Mouse (Mus musculus) midbrain, embryonic 12.5 days (tissue): ENCODE measurements around the gene Ldlrad2. TPM values are rescaled to one million over a fixed set of nuclear protein-coding genes. Genes with fewer than 3 reads are reported as not detected.

Experiments used
- ATAC-seq: fragments of 200-750 bp; cut with Nextera tagmentation; 2 replicates; pipeline ENCODE4 v1.8.0; 2017; ENCODE audit warnings: low read depth, moderate TSS enrichment, moderate library complexity; ENCODE audit not compliant: low FRiP score
- H3K27ac ChIP-seq: fragments of 300-500 bp; sonication (generic); replicated peaks from 2 replicates; pipeline ENCODE4 v1.5.1; 2016; ENCODE audit warnings: mild to moderate bottlenecking
- H3K27me3 ChIP-seq: fragments of 300-500 bp; sonication (generic); 2 replicates; pipeline ENCODE4 v1.6.1; 2016; ENCODE audit warnings: mild to moderate bottlenecking
- H3K36me3 ChIP-seq: fragments of 300-500 bp; sonication (generic); 2 replicates; pipeline ENCODE4 v1.6.1; 2016
- H3K4me1 ChIP-seq: fragments of 300-500 bp; sonication (generic); 2 replicates; pipeline ENCODE4 v1.6.1; 2016
- H3K4me2 ChIP-seq: fragments of 300-500 bp; sonication (generic); replicated peaks from 2 replicates; pipeline ENCODE4 v1.6.1; 2016; ENCODE audit warnings: mild to moderate bottlenecking, moderate library complexity
- H3K4me3 ChIP-seq: fragments of 300-500 bp; sonication (generic); 2 replicates; pipeline ENCODE4 v1.5.1; 2016; ENCODE audit warnings: mild to moderate bottlenecking
- H3K9ac ChIP-seq: fragments of 300-500 bp; sonication (generic); replicated peaks from 2 replicates; pipeline ENCODE4 v1.6.1; 2016; ENCODE audit warnings: mild to moderate bottlenecking, moderate library complexity
- H3K9me3 ChIP-seq: fragments of 300-500 bp; sonication (generic); 2 replicates; pipeline ENCODE4 v1.6.1; 2016; ENCODE audit warnings: mild to moderate bottlenecking
- WGBS: fragments of 180-500 bp; shearing (Covaris S2); methylation state at CpG from one replicate; pipeline ENCODE4 v1.1.7; 2016; 5-methylcytosine and 5-hydroxymethylcytosine counted together
- microRNA-seq: library from miRNA; unstranded; fragments of <30 nt; microRNA quantifications from one replicate; pipeline ENCODE4, GENCODE M21; 2017
- polyA plus RNA-seq: library from polyadenylated mRNA; unstranded; fragments of >200 nt; fragmentation: Nextera tagmentation; extraction: Ambion mirVana; gene quantifications from 2 replicates; pipeline ENCODE4 v1.2.1, GENCODE M21; 2016

Ldlrad2 gene
- polyA plus RNA-seq, 1 experiment from 2014 or later, result not detected

GRCm38 (mm10) chr4:137545568-137545967, 28.8 kb downstream of the Ldlrad2 start:
- no peak overlapping the region for H3K27ac ChIP-seq
- 94% methylated on average over 9 of the region's 9 CpGs for WGBS
- no peaks in the 10 kb centered on the region for H3K4me1 ChIP-seq
- peaks cover 11% of the 10 kb centered on the region; the same call in 1 of the 2 replicates for H3K36me3 ChIP-seq
- no peaks in the 10 kb centered on the region for H3K27me3 ChIP-seq
- no peak overlapping the region for H3K9ac ChIP-seq
- H3K4me2 ChIP-seq, result no peak overlapping the region
- H3K4me3 ChIP-seq, result no peak overlapping the region
- H3K9me3 ChIP-seq, result no peaks in the 10 kb centered on the region
- ATAC-seq, result no peak

GRCm38 (mm10) chr4:137542968-137543367, 31.4 kb downstream of the Ldlrad2 start:
- Histone ChIP-seq H3K9ac (no peak overlapping the region), H3K4me3 (no peak overlapping the region), H3K27ac (no peak overlapping the region), H3K27me3 (no peaks in the 10 kb centered on the region), H3K4me1 (no peaks in the 10 kb centered on the region), H3K36me3 (peaks cover 15% of the 10 kb centered on the region; the same call in 1 of the 2 replicates), H3K9me3 (no peaks in the 10 kb centered on the region), H3K4me2 (no peak overlapping the region)
- ATAC-seq, result no peak
- WGBS, result 91% methylated on average over 10 of the region's 10 CpGs

GRCm38 (mm10) chr4:137540356-137540755, 34.0 kb downstream of the Ldlrad2 start:
- H3K4me3 ChIP-seq, result no peak overlapping the region
- H3K27ac ChIP-seq, result no peak overlapping the region
- no peak for ATAC-seq
- peaks cover 15% of the 10 kb centered on the region for H3K36me3 ChIP-seq
- no peak overlapping the region for H3K4me2 ChIP-seq
- no peaks in the 10 kb centered on the region for H3K4me1 ChIP-seq
- no peaks in the 10 kb centered on the region for H3K27me3 ChIP-seq
- H3K9ac ChIP-seq, result no peak overlapping the region
- no peaks in the 10 kb centered on the region for H3K9me3 ChIP-seq
- WGBS, result 73% methylated on average over 14 of the region's 14 CpGs

GRCm38 (mm10) chr4:137527872-137528271, 46.5 kb downstream of the Ldlrad2 start:
- no peak overlapping the region for H3K4me2 ChIP-seq
- H3K27ac ChIP-seq, result no peak overlapping the region
- H3K9ac ChIP-seq, result no peak overlapping the region
- no peaks in the 10 kb centered on the region for H3K9me3 ChIP-seq
- H3K36me3 ChIP-seq, result no peaks in the 10 kb centered on the region
- 0 out of 2 replicates have a peak, but pooled peaks cover 4% of the 10 kb centered on the region for H3K4me1 ChIP-seq
- 95% methylated on average over 6 of the region's 6 CpGs for WGBS
- H3K4me3 ChIP-seq, result no peak overlapping the region
- no peaks in the 10 kb centered on the region for H3K27me3 ChIP-seq
- no peak for ATAC-seq

GRCm38 (mm10) chr4:137527368-137527767, 47.0 kb downstream of the Ldlrad2 start:
- WGBS, result 77% methylated on average over 4 of the region's 4 CpGs
- Histone ChIP-seq H3K27ac (no peak overlapping the region), H3K4me3 (no peak overlapping the region), H3K4me2 (no peak overlapping the region), H3K36me3 (no peaks in the 10 kb centered on the region), H3K27me3 (no peaks in the 10 kb centered on the region), H3K9ac (no peak overlapping the region), H3K4me1 (0 out of 2 replicates have a peak, but pooled peaks cover 4% of the 10 kb centered on the region), H3K9me3 (no peaks in the 10 kb centered on the region)
- ATAC-seq, result no peak

GRCm38 (mm10) chr4:137525426-137525825, 48.9 kb downstream of the Ldlrad2 start:
- no peak overlapping the region for H3K4me2 ChIP-seq
- H3K4me3 ChIP-seq, result no peak overlapping the region
- H3K27me3 ChIP-seq, result no peaks in the 10 kb centered on the region
- 0 out of 2 replicates have a peak, but pooled peaks cover 4% of the 10 kb centered on the region for H3K4me1 ChIP-seq
- 100% methylated on average over 1 of the region's 1 CpGs for WGBS
- no peak overlapping the region for H3K9ac ChIP-seq
- H3K36me3 ChIP-seq, result no peaks in the 10 kb centered on the region
- no peaks in the 10 kb centered on the region for H3K9me3 ChIP-seq
- H3K27ac ChIP-seq, result no peak overlapping the region
- ATAC-seq, result no peak

Small RNAs within 50 kb of the gene (microRNA-seq; reads per million reads assigned to microRNA genes)
- 1.2 reads per million for gene Mir7018

Other genes starting within 250 kb of the Ldlrad2 start
- 620 TPM in 2 replicates for gene Cdc42, start 216.8 kb downstream of the Ldlrad2 start, polyA plus RNA-seq
- not detected in 2 replicates for gene Cela3a, start 164.8 kb downstream of the Ldlrad2 start, polyA plus RNA-seq
- not detected in 2 replicates for gene Cela3b, start 144.0 kb downstream of the Ldlrad2 start, polyA plus RNA-seq
- gene 1700013G24Rik, start 121.3 kb downstream of the Ldlrad2 start, polyA plus RNA-seq, result not detected in 2 replicates
- gene Hspg2, start 105.8 kb downstream of the Ldlrad2 start, polyA plus RNA-seq, result 8.3 and 9.5 TPM in 2 replicates
- gene Usp48, start 19.2 kb upstream of the Ldlrad2 start, polyA plus RNA-seq, result 85.5 and 87.3 TPM in 2 replicates
- 11.6 and 12.1 TPM in 2 replicates for gene Rap1gap, start 90.2 kb upstream of the Ldlrad2 start, polyA plus RNA-seq
- gene Alpl, start 221.8 kb upstream of the Ldlrad2 start, polyA plus RNA-seq, result 14.7 and 17.1 TPM in 2 replicates